Mouse (Mus musculus) kidney, adult 2 months (tissue): ENCODE data around the gene Arhgap11a.

Experiments used
- CTCF ChIP-seq: fragments of 200-500 bp; conservative IDR thresholded peaks from 2 replicates; pipeline ENCODE4 v1.5.1; 2011; ENCODE audit warnings: low read depth, mild to moderate bottlenecking, control low read depth, low read length, moderate library complexity, mixed read lengths; ENCODE audit not compliant: insufficient read depth, insufficient read length
- POLR2A ChIP-seq: fragments of 200-500 bp; IDR thresholded peaks from one replicate; pipeline ENCODE4 v1.6.1; 2011; ENCODE audit warnings: low read depth, low read length, control low read depth

- no peak for TF ChIP-seq CTCF
- no peak for TF ChIP-seq POLR2A
Measured at GRCm38 (mm10) chr2:113828943-113829882, 19.2 kb downstream of the Arhgap11a start, which contains the start of gene Scg5.
